Mouse (Mus musculus) c-Kit-negative CD71-positive TER-119-positive erythroid progenitor cells, embryonic 14.5 days (primary cell): ENCODE measurements around the gene Rgs6.

ENCODE experiments used
- DNase-seq: peaks from one replicate; pipeline ENCODE4 v3.0.0-alpha.2; 2013; ENCODE audit warnings: low read depth, low spot score

The Rgs6 gene

GRCm38 (mm10) chr12:82588017-82588416 is at the start of gene Rgs6:
Gene Rgs6 (plus strand): TSS chr12:82588292.
- DNase-seq, result no peak

- DNase-seq, result no peak
Observed at GRCm38 (mm10) chr12:82547127-82547526, 41.0 kb upstream of the Rgs6 start.

- DNase-seq, result no peak
Observed at GRCm38 (mm10) chr12:82549228-82549627, 38.9 kb upstream of the Rgs6 start.

GRCm38 (mm10) chr12:82550076-82550475 is 38.0 kb upstream of the Rgs6 start:
- no peak for DNase-seq

- no peak for DNase-seq
Observed at GRCm38 (mm10) chr12:82552376-82552775, 35.7 kb upstream of the Rgs6 start.

GRCm38 (mm10) chr12:82562916-82563315 is 25.2 kb upstream of the Rgs6 start:
- no peak for DNase-seq

GRCm38 (mm10) chr12:82568370-82568769 is 19.7 kb upstream of the Rgs6 start:
- DNase-seq, result no peak

- no peak for DNase-seq
Observed at GRCm38 (mm10) chr12:82572706-82573105, 15.4 kb upstream of the Rgs6 start.

- no peak for DNase-seq
Observed at GRCm38 (mm10) chr12:82586592-82586991, 1.5 kb upstream of the Rgs6 start.

GRCm38 (mm10) chr12:82587348-82587895 is 670 bp upstream of the Rgs6 start:
- DNase-seq, result no peak

- no peak for DNase-seq
Observed at GRCm38 (mm10) chr12:82588846-82589630, 946 bp downstream of the Rgs6 start.

GRCm38 (mm10) chr12:82599011-82599410 is 10.9 kb downstream of the Rgs6 start:
- DNase-seq, result no peak

GRCm38 (mm10) chr12:82600406-82600805 is 12.3 kb downstream of the Rgs6 start:
- DNase-seq, result no peak

GRCm38 (mm10) chr12:82602823-82603222 is 14.7 kb downstream of the Rgs6 start:
- DNase-seq, result no peak

GRCm38 (mm10) chr12:82603308-82603707 is 15.2 kb downstream of the Rgs6 start:
- DNase-seq, result no peak

- DNase-seq, result no peak
Observed at GRCm38 (mm10) chr12:82603979-82604378, 15.9 kb downstream of the Rgs6 start.

GRCm38 (mm10) chr12:82612769-82613660 is 24.9 kb downstream of the Rgs6 start:
- DNase-seq, result no peak

- DNase-seq, result no peak
Observed at GRCm38 (mm10) chr12:82616486-82616812, 28.4 kb downstream of the Rgs6 start.

- no peak for DNase-seq
Observed at GRCm38 (mm10) chr12:82616813-82617681, 29.0 kb downstream of the Rgs6 start.

- DNase-seq, result no peak
Observed at GRCm38 (mm10) chr12:82617682-82618370, 29.7 kb downstream of the Rgs6 start.

GRCm38 (mm10) chr12:82640441-82640840 is 52.3 kb downstream of the Rgs6 start:
- DNase-seq, result no peak
